Mouse (Mus musculus): ENCODE results near the gene Smim23.

DNA sequence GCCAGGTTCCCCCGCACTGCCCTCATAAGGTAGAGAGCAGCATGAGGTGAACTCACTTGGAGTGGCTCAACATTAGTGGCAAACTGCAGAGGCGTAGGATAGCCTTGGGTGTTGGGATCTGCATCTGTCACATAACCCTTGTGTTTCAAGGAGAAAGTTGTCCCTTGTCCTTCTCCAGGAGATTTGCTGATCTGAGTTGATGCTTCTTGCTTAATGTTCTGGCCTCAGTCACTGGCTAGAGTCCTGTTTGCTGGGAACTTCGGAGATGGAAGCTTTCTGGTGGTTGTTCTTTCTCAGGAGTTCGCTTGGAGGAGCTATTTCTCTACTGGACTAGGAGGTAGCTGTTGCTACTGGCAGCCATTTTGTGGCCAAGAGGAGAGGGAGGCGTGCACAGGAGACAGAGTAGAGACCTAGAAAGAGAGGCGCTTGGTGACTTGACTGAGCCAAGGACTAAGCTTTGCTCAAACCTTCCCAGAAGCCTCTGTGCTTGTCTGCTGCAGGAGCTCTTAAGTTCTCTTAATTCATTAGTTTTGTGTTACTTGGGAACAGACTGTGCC lies 38.7 kb downstream of the Smim23 start:
- TF ChIP-seq CTCF (IDR thresholded peaks at IDR 0.05 in 2 of 3, conservative IDR thresholded peaks at IDR 0.05 in 1 of 3; ENCODE audit: control insufficient read depth in 1 of 3, insufficient read depth in 1 of 3, low read depth in 2 of 3, low read length in 3 of 3, poor library complexity in 1 of 3, severe bottlenecking in 1 of 3) (no peak), BHLHE40 (IDR thresholded peaks at IDR 0.05; ENCODE audit: borderline replicate concordance, low read depth, low read length) (no peak), UBTF (IDR thresholded peaks at IDR 0.05; ENCODE audit: borderline replicate concordance, insufficient read depth, low read depth, low read length) (no peak), TAL1 (IDR thresholded peaks at IDR 0.05; ENCODE audit: low read length) (no peak)
